Mouse (Mus musculus): ENCODE measurements at regions not wholly inside any gene's neighbourhood (a gene's known extent, or its start where the extent isn't known, plus 50 kb on each side); places are given as distances from the start of the nearest gene placed in this dataset.

DNA sequence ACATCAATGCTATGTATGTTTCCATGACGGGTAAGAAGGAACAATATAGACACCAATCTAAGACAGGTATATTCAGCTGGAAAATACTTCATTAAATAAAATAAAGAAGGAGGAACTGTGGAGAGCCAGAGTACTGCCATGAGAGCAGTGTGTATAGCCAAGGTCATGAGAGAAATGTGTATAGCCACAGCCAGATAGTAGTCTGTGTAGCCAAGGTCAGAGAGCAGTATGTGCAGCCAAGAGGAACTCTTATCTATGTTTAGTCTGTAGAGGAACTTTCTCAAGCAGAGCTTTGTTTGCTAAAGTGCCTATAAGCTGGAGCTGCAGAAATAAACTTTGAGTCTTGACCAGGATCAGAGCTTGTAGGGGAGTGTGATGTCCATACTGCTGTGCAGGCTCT lies 75.4 kb downstream of the Rgs18 start:
- TF ChIP-seq IRF4 (IDR thresholded peaks at IDR 0.05; ENCODE audit: low read depth, low read length) (no peak), SIN3A (IDR thresholded peaks at IDR 0.05; ENCODE audit: low read length) (no peak), ZKSCAN1 (IDR thresholded peaks at IDR 0.05; ENCODE audit: borderline replicate concordance, low read depth, low read length) (no peak), MXI1 (IDR thresholded peaks at IDR 0.05; ENCODE audit: low read depth, low read length) (no peak), ZMIZ1 (IDR thresholded peaks at IDR 0.05; ENCODE audit: low read depth, low read length) (no peak), NRF1 (IDR thresholded peaks at IDR 0.05; ENCODE audit: low read depth, low read length) (no peak), MAFK (IDR thresholded peaks at IDR 0.05; ENCODE audit: insufficient replicate concordance, low read length) (no peak)
